Mouse (Mus musculus) liver, postnatal 0 days (tissue): ENCODE data around the gene Gm1043.

Source experiments
- CTCF ChIP-seq: sonication (generic); IDR thresholded peaks from 2 replicates; pipeline ENCODE4 v1.5.1; 2016; ENCODE audit warnings: antibody characterized with exemption, low read depth
- EP300 ChIP-seq: IDR thresholded peaks from 2 replicates; pipeline ENCODE4 v1.6.1; 2016; ENCODE audit warnings: antibody characterized with exemption, low read depth, mild to moderate bottlenecking

GRCm38 (mm10) chr5:37178811-37179210 lies 93.6 kb downstream of the Gm1043 start:
- TF ChIP-seq CTCF (no peak), EP300 (no peak)
